Mouse (Mus musculus): ENCODE results near the gene Pou4f1.

Pou4f1 gene

GRCm38 (mm10) chr14:104456976-104457375 is 10.8 kb downstream of the Pou4f1 start:
- peak; percentile 29 to 32 for DNase-seq

DNA sequence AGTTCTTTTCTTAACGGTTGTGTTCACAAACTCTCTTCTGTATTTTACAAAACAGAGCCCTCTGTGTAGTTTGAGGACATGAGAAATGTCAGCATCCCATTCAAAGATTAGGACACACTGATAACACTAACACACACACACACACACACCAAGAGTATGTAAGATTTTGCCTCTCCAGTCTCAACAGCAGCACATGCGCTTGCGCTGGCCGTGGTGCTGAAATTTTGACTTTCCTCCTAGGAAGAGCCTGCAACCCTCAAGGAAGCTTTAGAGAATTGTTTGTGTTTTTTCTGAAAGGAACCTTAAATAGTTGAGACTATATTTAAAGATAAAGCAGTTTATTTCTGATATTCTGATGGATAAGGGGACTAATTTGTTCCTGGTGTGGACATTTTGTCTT is 14.0 kb downstream of the Pou4f1 start:
- DNase-seq: peak; percentile 30 to 31

DNA sequence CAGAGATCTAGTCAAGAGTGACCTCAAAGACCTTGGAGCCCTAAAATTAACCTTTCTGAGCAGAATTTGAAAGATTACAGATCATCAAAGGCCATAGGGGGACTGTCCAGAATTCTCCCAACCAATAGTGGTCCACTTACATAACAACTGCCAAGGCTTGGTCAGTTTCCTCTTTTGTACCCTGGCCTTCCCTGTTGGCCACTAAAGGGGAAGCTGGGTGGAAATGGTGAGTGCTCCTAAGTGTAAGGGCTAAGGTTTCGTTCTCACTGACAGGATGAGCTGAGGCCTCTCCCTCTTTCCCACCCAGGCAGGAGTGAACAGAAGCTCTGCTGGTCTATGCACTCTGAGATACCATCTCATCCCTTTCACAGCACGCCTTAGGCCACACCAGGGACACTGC is 33.5 kb downstream of the Pou4f1 start:
- DNase-seq: no peak

DNA sequence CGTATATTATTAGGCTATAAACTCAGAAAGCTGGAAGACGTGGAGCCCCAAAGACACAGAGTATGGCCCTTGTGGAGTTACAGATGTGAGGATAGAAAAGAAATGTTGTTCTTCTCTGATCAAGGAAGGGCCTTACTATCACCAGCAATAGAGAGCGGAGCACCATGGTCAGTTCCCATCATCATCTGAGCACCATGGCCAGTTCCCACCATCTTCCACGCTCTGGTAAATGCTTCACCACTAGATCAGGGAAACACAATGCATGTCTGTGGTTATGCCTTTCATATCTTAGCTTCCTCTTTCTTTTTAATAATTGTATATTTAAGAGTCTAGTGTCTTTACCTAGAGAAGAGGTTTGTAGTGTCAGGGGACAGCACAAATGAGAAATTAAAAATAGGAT is 37.0 kb downstream of the Pou4f1 start:
- no peak for DNase-seq

DNA sequence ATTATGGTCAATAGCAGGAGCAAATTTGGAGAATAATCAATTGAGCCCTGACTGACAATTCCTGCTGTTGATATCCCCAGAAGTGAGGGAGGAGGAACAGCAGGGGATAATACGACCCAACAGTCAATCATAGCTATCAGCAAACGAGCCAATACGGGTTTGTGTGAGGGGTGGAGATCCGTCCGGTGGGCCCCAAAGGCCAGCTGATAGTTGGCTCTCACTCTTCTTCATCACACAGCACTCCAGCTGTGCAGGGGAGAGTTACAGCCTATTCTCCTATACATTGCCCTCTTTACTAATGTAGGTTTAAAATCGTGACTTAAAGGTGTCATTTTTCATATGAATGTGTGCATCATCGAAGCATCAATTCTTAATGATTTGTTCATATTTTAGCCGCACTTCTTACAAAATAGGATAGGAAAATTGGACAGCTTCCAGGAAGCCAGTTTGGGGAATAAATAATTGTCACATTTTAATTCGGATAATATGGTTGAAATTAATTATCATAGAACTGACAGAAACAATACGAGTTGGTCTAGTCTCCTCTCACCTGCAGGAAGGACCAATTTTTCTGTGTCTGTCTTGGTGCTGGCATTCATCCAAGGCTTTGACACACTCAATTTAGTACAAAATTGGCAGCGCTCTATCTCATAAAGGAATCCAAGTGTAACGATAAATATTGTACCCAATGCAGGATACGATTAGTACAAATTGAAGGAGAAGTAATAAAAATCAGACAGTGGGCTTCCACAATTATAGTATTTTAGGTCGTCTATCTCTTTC is 43.9 kb downstream of the Pou4f1 start:
- DNase-seq: peak; percentile 67 to 73
